Mouse (Mus musculus) ES-E14 (cell line): ENCODE measurements around the gene E030030I06Rik. TPM values are rescaled to one million over a fixed set of nuclear protein-coding genes. Genes with fewer than 3 reads are reported as not detected.
"Not testable (repeated sequence)": the region's sequence is repeated elsewhere in the genome, so short reads cannot be mapped to it uniquely, and the experiment has no call there.

ENCODE experiments used
- DNase-seq: peaks from one replicate; pipeline ENCODE4 v3.0.0-alpha.2; 2013; ENCODE audit warnings: low read depth, low spot score
- H3K27ac ChIP-seq: 2 replicates; pipeline ENCODE4 v1.5.1; 2012; ENCODE audit warnings: low read depth, mild to moderate bottlenecking, low read length, moderate library complexity, mixed read lengths; ENCODE audit not compliant: poor library complexity, insufficient read depth, severe bottlenecking
- H3K36me3 ChIP-seq: 2 replicates; pipeline ENCODE4 v1.6.1; 2012; ENCODE audit warnings: mild to moderate bottlenecking, low read length, moderate library complexity, mixed read lengths; ENCODE audit not compliant: control insufficient read depth, poor library complexity, insufficient read depth, severe bottlenecking
- H3K4me1 ChIP-seq, 2 experiments: fragments of 150-350 bp in 1 of 2; sonication (generic) in 1 of 2; 2 replicates each; pipeline ENCODE4 v1.6.1; 2012; ENCODE audit warnings: low read length in 2 of 2, mild to moderate bottlenecking in 1 of 2, mixed read lengths in 1 of 2; ENCODE audit not compliant: control insufficient read depth in 2 of 2, insufficient read depth in 2 of 2, poor library complexity in 1 of 2
- H3K4me3 ChIP-seq, 2 experiments: fragments of 150-350 bp in 1 of 2; sonication (generic) in 1 of 2; 2 replicates each; pipeline ENCODE4 v1.5.1; 2012; ENCODE audit warnings: low read length in 2 of 2, low read depth in 1 of 2, mild to moderate bottlenecking in 1 of 2, mixed read lengths in 1 of 2; ENCODE audit not compliant: insufficient read depth in 1 of 2, poor library complexity in 1 of 2, severe bottlenecking in 1 of 2
- H3K9ac ChIP-seq: 2 replicates; pipeline ENCODE4 v1.6.1; 2012; ENCODE audit warnings: low read depth, mild to moderate bottlenecking, low read length, mixed read lengths; ENCODE audit not compliant: poor library complexity, insufficient read depth, severe bottlenecking
- H3K9me3 ChIP-seq: fragments of 150-350 bp; sonication (generic); 2 replicates; pipeline ENCODE4 v1.6.1; 2012; ENCODE audit warnings: low read depth, mild to moderate bottlenecking, low read length; ENCODE audit not compliant: control insufficient read depth, insufficient read depth
- CHD2 ChIP-seq: IDR thresholded peaks from 2 replicates; pipeline ENCODE4 v1.6.1; 2014; ENCODE audit warnings: mild to moderate bottlenecking, low read depth, low read length, inconsistent platforms
- HCFC1 ChIP-seq: IDR thresholded peaks from 2 replicates; pipeline ENCODE4 v1.6.1; 2012; ENCODE audit warnings: low read length, inconsistent platforms, borderline replicate concordance; ENCODE audit not compliant: insufficient read depth
- MAFK ChIP-seq: IDR thresholded peaks from 2 replicates; pipeline ENCODE4 v1.6.1; 2014; ENCODE audit warnings: mild to moderate bottlenecking, low read depth, low read length, inconsistent platforms; ENCODE audit not compliant: insufficient read depth
- ZC3H11A ChIP-seq: IDR thresholded peaks from 2 replicates; pipeline ENCODE4 v1.6.1; 2012; ENCODE audit warnings: low read depth, mild to moderate bottlenecking, inconsistent platforms, low read length, borderline replicate concordance
- ZNF384 ChIP-seq: IDR thresholded peaks from 2 replicates; pipeline ENCODE4 v1.6.1; 2012; ENCODE audit warnings: low read depth, low read length, inconsistent platforms
- in situ Hi-C, 2 experiments: fragments of 600-800 bp; cut with MboI; formaldehyde crosslinking; loops; one replicate each; pipeline ENCODE4 v1.15.1; 2025; ENCODE audit warnings: low sequenced_read_pairs in 2 of 2, inconsistent platforms in 1 of 2; ENCODE audit not compliant: unreplicated experiment in 2 of 2
- total RNA-seq: library from RNA; depleted of rRNA; stranded (reverse); fragments of 300-350 nt; gene quantifications from 2 replicates; pipeline ENCODE4 v1.2.3, GENCODE M21; 2012; rRNA removed

The E030030I06Rik gene
- total RNA-seq, result not detected in 2 replicates

- TF ChIP-seq ZC3H11A (no peak), CHD2 (no peak), HCFC1 (no peak), MAFK (no peak), ZNF384 (no peak)
- no peak for DNase-seq
- H3K27ac ChIP-seq, result no peak within 1 kb of the TSS
- peak within 1 kb of the TSS; percentile 61 for H3K9ac ChIP-seq
- H3K9me3 ChIP-seq, result no peaks in the 10 kb centered on the region
- peak within 1 kb of the TSS; percentile 70 to 80 for H3K4me3 ChIP-seq
- H3K36me3 ChIP-seq, result no peaks in the 10 kb centered on the region
- H3K4me1 ChIP-seq, result no peaks in the 10 kb centered on the region
- in situ Hi-C loops, result no loop called here
Measured at GRCm38 (mm10) chr10:22149073-22149690, at the start of gene E030030I06Rik. E030030I06Rik (minus strand) TSS chr10:22149270.

GRCm38 (mm10) chr10:22191035-22191434 is 42.0 kb upstream of the E030030I06Rik start:
- H3K9ac ChIP-seq, DNase-seq, H3K36me3 ChIP-seq, H3K27ac ChIP-seq, H3K9me3 ChIP-seq, in situ Hi-C loops, H3K4me3 ChIP-seq, H3K4me1 ChIP-seq: not testable (repeated sequence)

DNA sequence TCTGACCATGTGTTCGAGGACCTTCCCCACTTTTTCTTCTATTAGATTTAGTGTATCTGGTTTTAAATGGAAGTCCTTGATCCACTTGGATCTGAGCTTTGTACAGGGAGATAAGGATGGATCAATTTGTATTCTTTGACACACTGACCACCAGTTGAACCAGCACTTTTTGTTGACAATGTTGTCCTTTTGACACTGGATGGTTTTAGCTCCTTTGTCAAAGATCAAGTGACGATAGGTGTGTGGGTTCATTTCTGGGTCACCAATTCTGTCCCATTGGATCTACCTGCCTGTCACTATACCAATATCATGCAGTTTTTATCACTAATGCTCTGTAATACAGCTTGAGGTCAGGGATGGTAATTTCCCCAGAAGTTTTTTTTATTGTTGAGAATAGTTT is 27.4 kb upstream of the E030030I06Rik start:
- H3K4me1 ChIP-seq, in situ Hi-C loops: not testable (repeated sequence)

GRCm38 (mm10) chr10:22174190-22174487 is 25.1 kb upstream of the E030030I06Rik start:
- not testable (repeated sequence) for H3K9me3 ChIP-seq, H3K27ac ChIP-seq

More for the DNA sequence above, 27.4 kb upstream of the E030030I06Rik start:
- not testable (repeated sequence) for H3K4me3 ChIP-seq, DNase-seq, H3K9ac ChIP-seq, H3K27ac ChIP-seq, H3K9me3 ChIP-seq, H3K36me3 ChIP-seq

DNA sequence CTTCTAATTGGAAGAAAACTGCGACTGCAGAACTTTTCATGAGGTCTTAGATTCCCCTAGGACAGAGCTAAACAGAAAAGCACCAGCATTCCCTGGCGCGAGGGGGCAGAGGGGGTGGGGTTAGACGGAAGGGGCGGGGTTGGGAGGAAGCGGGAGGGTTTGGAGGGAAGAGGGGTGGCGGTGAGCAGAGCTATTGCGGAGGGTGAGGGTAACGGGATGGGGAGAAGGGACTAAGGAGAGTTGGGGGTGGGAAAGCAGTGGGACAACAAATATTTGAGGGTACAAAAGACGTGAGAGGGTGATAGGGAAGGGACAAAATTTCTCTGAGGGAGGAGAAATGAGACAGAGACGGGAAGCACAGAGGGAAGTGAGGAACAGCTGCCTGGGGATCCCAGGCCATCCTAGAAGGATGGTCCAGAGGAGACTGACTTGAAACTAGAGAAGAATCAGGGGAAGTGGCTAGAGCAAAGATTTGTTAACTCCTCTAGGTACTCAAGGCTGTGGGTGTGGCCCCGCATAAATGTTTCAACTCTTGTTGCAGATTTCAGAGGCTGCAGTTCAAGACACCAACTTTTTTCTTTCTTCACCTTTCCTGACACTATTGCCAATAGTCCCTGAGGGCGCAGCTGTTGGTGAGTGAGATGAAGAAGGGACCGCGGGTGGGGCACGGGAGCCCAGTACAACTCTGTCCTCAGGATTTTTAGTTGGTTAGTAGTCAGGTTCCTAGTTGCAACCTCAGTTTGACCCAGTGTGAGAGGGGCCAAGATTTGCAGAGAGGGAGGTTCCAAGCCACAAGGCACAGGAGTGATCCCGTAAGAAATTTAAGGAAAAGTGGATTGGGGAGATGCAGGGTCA is 24.5 kb upstream of the E030030I06Rik start:
- H3K27ac ChIP-seq, in situ Hi-C loops, H3K9ac ChIP-seq, H3K4me1 ChIP-seq, H3K4me3 ChIP-seq, H3K9me3 ChIP-seq, H3K36me3 ChIP-seq, DNase-seq: not testable (repeated sequence)

More at GRCm38 (mm10) chr10:22174190-22174487, 25.1 kb upstream of the E030030I06Rik start:
- H3K9ac ChIP-seq, in situ Hi-C loops, DNase-seq, H3K4me1 ChIP-seq, H3K4me3 ChIP-seq, H3K36me3 ChIP-seq: not testable (repeated sequence)

GRCm38 (mm10) chr10:22172431-22173334 is 23.6 kb upstream of the E030030I06Rik start:
- H3K9me3 ChIP-seq, H3K4me1 ChIP-seq, in situ Hi-C loops, DNase-seq, H3K36me3 ChIP-seq, H3K9ac ChIP-seq, H3K27ac ChIP-seq, H3K4me3 ChIP-seq: not testable (repeated sequence)

GRCm38 (mm10) chr10:22169116-22169515 is 20.0 kb upstream of the E030030I06Rik start:
- not testable (repeated sequence) for H3K27ac ChIP-seq, H3K36me3 ChIP-seq, H3K9ac ChIP-seq, H3K4me3 ChIP-seq, H3K4me1 ChIP-seq, H3K9me3 ChIP-seq, DNase-seq
- in situ Hi-C loops, result loop anchor here in 1 of 2 experiments (10.0 kb wide), 1 partner anchor 106 kb away; no protein-coding TSS in a partner anchor
